Mouse (Mus musculus): ENCODE measurements around the gene Yipf1. TPM values are rescaled to one million over a fixed set of nuclear protein-coding genes. Genes with fewer than 3 reads are reported as not detected.

Gene Yipf1
- total and polyA plus RNA-seq, 2 experiments from 2014 or later = 58.5 to 60.8 TPM

DNA sequence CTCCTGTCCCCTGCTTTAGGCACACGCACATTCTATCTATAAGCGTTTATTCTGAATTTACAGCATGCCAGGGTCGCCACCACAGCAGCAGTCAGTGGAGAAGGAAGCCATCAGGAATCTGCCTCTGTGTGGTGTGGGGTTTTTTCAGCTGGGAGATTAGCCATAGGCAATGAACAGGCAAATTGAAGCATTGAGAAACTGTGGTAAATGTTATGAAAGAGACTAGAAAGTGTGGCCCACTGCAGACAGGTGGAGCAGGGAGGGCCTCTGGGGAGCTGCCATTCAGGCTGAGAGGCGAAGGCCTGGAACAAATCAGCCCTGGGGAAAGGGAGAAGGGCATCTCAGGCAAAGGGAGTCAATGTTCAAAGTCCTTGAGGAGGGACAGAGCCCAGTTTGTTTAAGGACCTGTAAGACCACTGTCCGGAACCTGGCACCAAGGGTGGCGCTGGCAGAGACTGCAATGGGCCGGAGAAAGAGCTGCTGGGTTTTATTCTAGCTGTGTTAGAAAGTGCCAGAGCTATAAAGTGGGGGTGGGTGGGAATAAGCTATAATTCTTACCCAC lies 14.3 kb upstream of the Yipf1 start:
- Histone ChIP-seq H3K27ac (ENCODE audit: low read depth, low read length) (no peak overlapping the region), H3K4me3 (ENCODE audit: low read depth, low read length) (no peak overlapping the region), H3K4me1 (ENCODE audit: insufficient read depth, low read length) (no peaks in the 10 kb centered on the region), H3K4me2 (ENCODE audit: low read depth, low read length, poor library complexity, severe bottlenecking) (no peak overlapping the region), H3K9me3 (ENCODE audit: low read length) (no peaks in the 10 kb centered on the region), H3K27me3 (ENCODE audit: insufficient read depth, low read length) (no peaks in the 10 kb centered on the region), H3K36me3 (ENCODE audit: insufficient read depth, low read length) (no peaks in the 10 kb centered on the region), H3K9ac (replicated peaks; ENCODE audit: low read length, poor library complexity, severe bottlenecking) (no peak overlapping the region)
- DNase-seq (ENCODE audit: low spot score) = no peak
- TF ChIP-seq CTCF (IDR thresholded peaks at IDR 0.05) = no peak
- WGBS = 83% methylated on average over 7 of the region's 7 CpGs
- no peak for ATAC-seq (ENCODE audit: low FRiP score)

- H3K27me3 ChIP-seq (ENCODE audit: insufficient read depth, low read length) = no peaks in the 10 kb centered on the region
- TF ChIP-seq CTCF (IDR thresholded peaks at IDR 0.05) = no peak
- H3K27ac ChIP-seq (ENCODE audit: low read depth, low read length) = no peak overlapping the region
- no peaks in the 10 kb centered on the region for H3K36me3 ChIP-seq (ENCODE audit: insufficient read depth, low read length)
- H3K4me3 ChIP-seq (ENCODE audit: low read depth, low read length) = no peak overlapping the region
- DNase-seq (ENCODE audit: low spot score) = no peak
- no peaks in the 10 kb centered on the region for H3K9me3 ChIP-seq (ENCODE audit: low read length)
- no peak for ATAC-seq (ENCODE audit: low FRiP score)
- no peak overlapping the region for H3K4me2 ChIP-seq (ENCODE audit: low read depth, low read length, poor library complexity, severe bottlenecking)
- WGBS = 80% methylated on average over 4 of the region's 4 CpGs
- H3K4me1 ChIP-seq (ENCODE audit: insufficient read depth, low read length) = no peaks in the 10 kb centered on the region
- no peak overlapping the region for H3K9ac ChIP-seq (replicated peaks; ENCODE audit: low read length, poor library complexity, severe bottlenecking)
These were observed 13.8 kb upstream of the Yipf1 start for GRCm38 (mm10) chr4:107300371-107300770.

DNA sequence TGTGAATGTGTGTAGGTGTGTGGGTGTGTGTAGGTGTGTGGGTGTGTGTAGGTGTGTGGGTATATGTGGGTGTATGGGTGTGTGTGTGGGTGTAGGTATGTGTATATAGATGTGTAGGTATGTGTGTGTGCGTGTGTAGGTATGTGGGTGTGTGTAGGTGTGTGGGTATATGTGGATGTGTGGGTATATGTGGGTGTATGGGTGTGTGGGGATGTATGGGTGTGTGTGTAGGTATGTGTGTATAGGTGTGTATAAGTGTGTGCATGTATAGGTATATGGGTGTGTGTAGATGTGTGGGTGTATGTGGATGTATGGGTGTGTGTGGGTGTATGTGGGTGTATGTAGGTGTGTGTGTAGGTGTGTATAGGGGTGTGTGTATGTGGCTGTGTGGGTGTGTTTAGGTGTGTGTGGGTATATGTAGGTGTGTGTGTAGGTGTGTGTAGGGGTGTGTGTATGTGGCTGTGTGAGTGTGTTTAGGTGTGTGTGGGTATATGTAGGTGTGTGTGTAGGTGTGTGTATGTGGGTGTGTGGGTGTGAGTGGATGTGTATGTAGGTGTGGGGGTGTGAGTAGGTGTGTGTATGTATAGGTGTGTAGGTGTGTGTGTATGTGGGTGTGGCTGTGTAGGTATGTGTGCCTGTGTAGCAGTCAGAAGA lies 13.1 kb upstream of the Yipf1 start:
- no peak for TF ChIP-seq CTCF (IDR thresholded peaks at IDR 0.05)
- WGBS = 96% methylated on average over 1 of the region's 1 CpGs
- no peak overlapping the region for H3K4me3 ChIP-seq (ENCODE audit: low read depth, low read length)
- no peaks in the 10 kb centered on the region for H3K27me3 ChIP-seq (ENCODE audit: insufficient read depth, low read length)
- DNase-seq (ENCODE audit: low spot score) = no peak
- ATAC-seq (ENCODE audit: low FRiP score) = no peak
- H3K4me1 ChIP-seq (ENCODE audit: insufficient read depth, low read length) = no peaks in the 10 kb centered on the region
- H3K9ac ChIP-seq (replicated peaks; ENCODE audit: low read length, poor library complexity, severe bottlenecking) = no peak overlapping the region
- H3K4me2 ChIP-seq (ENCODE audit: low read depth, low read length, poor library complexity, severe bottlenecking) = no peak overlapping the region
- no peaks in the 10 kb centered on the region for H3K36me3 ChIP-seq (ENCODE audit: insufficient read depth, low read length)
- no peak overlapping the region for H3K27ac ChIP-seq (ENCODE audit: low read depth, low read length)
- no peaks in the 10 kb centered on the region for H3K9me3 ChIP-seq (ENCODE audit: low read length)

- DNase-seq (ENCODE audit: low spot score) (no peak), ATAC-seq (ENCODE audit: low FRiP score) (no peak)
- Histone ChIP-seq H3K27me3 (ENCODE audit: insufficient read depth, low read length) (no peaks in the 10 kb centered on the region; the same call in 1 of the 2 replicates), H3K4me3 (ENCODE audit: low read depth, low read length) (no peak overlapping the region), H3K27ac (ENCODE audit: low read depth, low read length) (no peak overlapping the region), H3K9ac (replicated peaks; ENCODE audit: low read length, poor library complexity, severe bottlenecking) (no peak overlapping the region), H3K9me3 (ENCODE audit: low read length) (no peaks in the 10 kb centered on the region), H3K36me3 (ENCODE audit: insufficient read depth, low read length) (no peaks in the 10 kb centered on the region), H3K4me1 (ENCODE audit: insufficient read depth, low read length) (no peaks in the 10 kb centered on the region), H3K4me2 (ENCODE audit: low read depth, low read length, poor library complexity, severe bottlenecking) (no peak overlapping the region)
- no peak for TF ChIP-seq CTCF (IDR thresholded peaks at IDR 0.05)
- 84% methylated on average over 9 of the region's 9 CpGs for WGBS
These were observed 11.9 kb upstream of the Yipf1 start for GRCm38 (mm10) chr4:107302221-107302620.

DNA sequence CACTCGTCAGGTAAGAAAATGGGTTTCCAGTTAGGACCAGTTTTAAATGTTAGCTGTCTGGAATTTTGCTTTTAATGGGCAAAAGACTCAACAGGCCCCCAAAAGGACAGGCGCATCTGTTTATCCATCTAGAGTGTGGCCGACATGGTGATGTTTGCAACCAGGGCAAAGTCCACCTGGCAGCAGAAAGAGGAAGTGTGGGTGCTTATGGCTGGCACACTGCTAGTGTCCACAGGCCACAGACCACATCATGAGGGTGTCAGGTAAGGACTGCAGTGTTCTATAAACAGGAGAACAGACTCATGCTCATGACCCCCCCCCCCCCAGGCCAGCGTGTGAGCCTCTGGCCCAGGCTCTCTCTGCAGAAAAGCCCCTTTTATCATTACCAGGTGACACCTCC lies 11.3 kb upstream of the Yipf1 start:
- TF ChIP-seq CTCF (IDR thresholded peaks at IDR 0.05) = no peak
- H3K9ac ChIP-seq (replicated peaks; ENCODE audit: low read length, poor library complexity, severe bottlenecking) = no peak overlapping the region

DNA sequence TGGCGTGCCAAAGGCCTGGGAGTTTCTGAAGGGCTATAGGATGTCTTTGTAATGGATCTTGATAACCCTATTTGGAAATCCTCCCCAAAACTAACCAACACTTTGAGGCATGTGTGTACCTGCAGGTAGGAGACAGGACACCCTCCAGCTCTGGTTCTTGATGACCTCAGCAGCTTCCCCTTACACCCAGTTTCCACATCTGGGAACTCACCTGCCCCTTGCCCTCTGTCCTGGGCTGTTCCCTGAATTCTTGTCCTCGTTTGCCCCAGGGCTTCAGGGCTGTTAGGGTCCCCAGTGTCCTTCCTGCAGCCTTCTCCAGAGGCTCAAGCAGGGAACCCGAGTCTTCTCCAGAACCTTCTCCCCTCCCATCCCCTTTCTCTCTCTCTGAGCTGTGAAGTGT lies 10.6 kb upstream of the Yipf1 start:
- no peak for TF ChIP-seq CTCF (IDR thresholded peaks at IDR 0.05)

More for the DNA sequence above, 11.3 kb upstream of the Yipf1 start:
- no peak for DNase-seq (ENCODE audit: low spot score)
- Histone ChIP-seq H3K27ac (ENCODE audit: low read depth, low read length) (no peak overlapping the region), H3K4me2 (ENCODE audit: low read depth, low read length, poor library complexity, severe bottlenecking) (no peak overlapping the region), H3K9me3 (ENCODE audit: low read length) (no peaks in the 10 kb centered on the region), H3K4me3 (ENCODE audit: low read depth, low read length) (no peak overlapping the region), H3K4me1 (ENCODE audit: insufficient read depth, low read length) (no peaks in the 10 kb centered on the region), H3K36me3 (ENCODE audit: insufficient read depth, low read length) (no peaks in the 10 kb centered on the region), H3K27me3 (ENCODE audit: insufficient read depth, low read length) (no peaks in the 10 kb centered on the region; the same call in 1 of the 2 replicates)
- ATAC-seq (ENCODE audit: low FRiP score) = no peak
- 90% methylated on average over 4 of the region's 4 CpGs for WGBS

More for the DNA sequence above, 10.6 kb upstream of the Yipf1 start:
- Histone ChIP-seq H3K9ac (replicated peaks; ENCODE audit: low read length, poor library complexity, severe bottlenecking) (no peak overlapping the region), H3K4me2 (ENCODE audit: low read depth, low read length, poor library complexity, severe bottlenecking) (no peak overlapping the region), H3K9me3 (ENCODE audit: low read length) (no peaks in the 10 kb centered on the region), H3K4me3 (ENCODE audit: low read depth, low read length) (no peak overlapping the region), H3K36me3 (ENCODE audit: insufficient read depth, low read length) (no peaks in the 10 kb centered on the region), H3K4me1 (ENCODE audit: insufficient read depth, low read length) (no peaks in the 10 kb centered on the region), H3K27me3 (ENCODE audit: insufficient read depth, low read length) (no peaks in the 10 kb centered on the region; the same call in 1 of the 2 replicates), H3K27ac (ENCODE audit: low read depth, low read length) (no peak overlapping the region)
- WGBS = 66% methylated on average over 3 of the region's 3 CpGs
- ATAC-seq (ENCODE audit: low FRiP score) = no peak
- no peak for DNase-seq (ENCODE audit: low spot score)

Measured in midbrain, postnatal 0 days (tissue).